Mouse (Mus musculus): ENCODE data around the gene Thy1. TPM values are rescaled to one million over a fixed set of nuclear protein-coding genes. Genes with fewer than 3 reads are reported as not detected.

The Thy1 gene
- polyA plus RNA-seq, 1 experiment from 2014 or later: 5.1 TPM

- H3K27ac ChIP-seq: no peak overlapping the region
- 75% methylated on average over 7 of the region's 7 CpGs for WGBS
- H3K9ac ChIP-seq: no peak overlapping the region
- no peak overlapping the region for H3K4me2 ChIP-seq (replicated peaks)
- H3K9me3 ChIP-seq: peaks cover 5% of the 10 kb centered on the region
- ATAC-seq (ENCODE audit: low FRiP score, low read depth): no peak
- H3K4me3 ChIP-seq: no peak overlapping the region
- H3K27me3 ChIP-seq: peaks cover 57% of the 10 kb centered on the region
- no peaks in the 10 kb centered on the region for H3K36me3 ChIP-seq
- H3K4me1 ChIP-seq: peaks cover 15% of the 10 kb centered on the region
Measured at GRCm38 (mm10) chr9:44041511-44042395, 1.4 kb upstream of the Thy1 start.

GRCm38 (mm10) chr9:44042396-44042680 lies 846 bp upstream of the Thy1 start:
- peaks cover 5% of the 10 kb centered on the region for H3K9me3 ChIP-seq

GRCm38 (mm10) chr9:44043708-44044425 lies 683 bp downstream of the Thy1 start:
- WGBS: 3% methylated on average over 23 of the region's 23 CpGs
- no peak for ATAC-seq (ENCODE audit: low FRiP score, low read depth)
- Histone ChIP-seq H3K27me3 (peaks cover 58% of the 10 kb centered on the region), H3K27ac (no peak overlapping the region), H3K9ac (peak overlapping the region; percentile 53), H3K4me2 (replicated peaks) (peak overlapping the region; percentile 74), H3K4me1 (peaks cover 15% of the 10 kb centered on the region), H3K36me3 (no peaks in the 10 kb centered on the region), H3K9me3 (no peaks in the 10 kb centered on the region), H3K4me3 (peak overlapping the region; percentile 45)

More at GRCm38 (mm10) chr9:44042396-44042680, 846 bp upstream of the Thy1 start:
- Histone ChIP-seq H3K4me1 (peaks cover 15% of the 10 kb centered on the region), H3K4me2 (replicated peaks) (no peak overlapping the region), H3K36me3 (no peaks in the 10 kb centered on the region), H3K9ac (no peak overlapping the region), H3K4me3 (no peak overlapping the region), H3K27me3 (peaks cover 58% of the 10 kb centered on the region), H3K27ac (no peak overlapping the region)
- 79% methylated on average over 1 of the region's 1 CpGs for WGBS
- no peak for ATAC-seq (ENCODE audit: low FRiP score, low read depth)

GRCm38 (mm10) chr9:44044426-44045157 lies 1.4 kb downstream of the Thy1 start:
- WGBS: 46% methylated on average over 14 of the region's 14 CpGs
- H3K9ac ChIP-seq: no peak overlapping the region
- peak overlapping the region; percentile 74 for H3K4me2 ChIP-seq (replicated peaks)
- peak overlapping the region; percentile 45 for H3K4me3 ChIP-seq
- peaks cover 15% of the 10 kb centered on the region for H3K4me1 ChIP-seq
- H3K27me3 ChIP-seq: peaks cover 58% of the 10 kb centered on the region
- no peak overlapping the region for H3K27ac ChIP-seq
- H3K9me3 ChIP-seq: no peaks in the 10 kb centered on the region
- ATAC-seq (ENCODE audit: low FRiP score, low read depth): no peak
- no peaks in the 10 kb centered on the region for H3K36me3 ChIP-seq

- no peaks in the 10 kb centered on the region for H3K9me3 ChIP-seq
- peaks cover 15% of the 10 kb centered on the region for H3K4me1 ChIP-seq
- H3K4me3 ChIP-seq: no peak overlapping the region
- no peak overlapping the region for H3K4me2 ChIP-seq (replicated peaks)
- H3K27ac ChIP-seq: no peak overlapping the region
- H3K9ac ChIP-seq: no peak overlapping the region
- H3K27me3 ChIP-seq: peaks cover 58% of the 10 kb centered on the region
- H3K36me3 ChIP-seq: no peaks in the 10 kb centered on the region
- WGBS: 76% methylated on average over 3 of the region's 3 CpGs
- no peak for ATAC-seq (ENCODE audit: low FRiP score, low read depth)
Measured at GRCm38 (mm10) chr9:44045158-44045883, 2.1 kb downstream of the Thy1 start.

- no peak overlapping the region for H3K27ac ChIP-seq
- H3K36me3 ChIP-seq: no peaks in the 10 kb centered on the region
- peaks cover 15% of the 10 kb centered on the region for H3K4me1 ChIP-seq
- H3K9ac ChIP-seq: no peak overlapping the region
- H3K9me3 ChIP-seq: no peaks in the 10 kb centered on the region
- peaks cover 56% of the 10 kb centered on the region for H3K27me3 ChIP-seq
- H3K4me3 ChIP-seq: no peak overlapping the region
- WGBS: 85% methylated on average over 5 of the region's 5 CpGs
- ATAC-seq (ENCODE audit: low FRiP score, low read depth): no peak
- H3K4me2 ChIP-seq (replicated peaks): no peak overlapping the region
Measured at GRCm38 (mm10) chr9:44045884-44046272, 2.7 kb downstream of the Thy1 start.

- WGBS: 86% methylated on average over 12 of the region's 12 CpGs
Measured at GRCm38 (mm10) chr9:44046426-44046825, 3.2 kb downstream of the Thy1 start.

GRCm38 (mm10) chr9:44047071-44047470 lies 3.9 kb downstream of the Thy1 start:
- 56% methylated on average over 6 of the region's 6 CpGs for WGBS
- no peak overlapping the region for H3K9ac ChIP-seq
- H3K4me3 ChIP-seq: no peak overlapping the region
- no peaks in the 10 kb centered on the region for H3K9me3 ChIP-seq
- ATAC-seq (ENCODE audit: low FRiP score, low read depth): no peak
- H3K4me2 ChIP-seq (replicated peaks): no peak overlapping the region
- no peaks in the 10 kb centered on the region for H3K36me3 ChIP-seq
- H3K4me1 ChIP-seq: peaks cover 15% of the 10 kb centered on the region
- H3K27ac ChIP-seq: no peak overlapping the region
- H3K27me3 ChIP-seq: peaks cover 44% of the 10 kb centered on the region

More at GRCm38 (mm10) chr9:44046426-44046825, 3.2 kb downstream of the Thy1 start:
- no peak for ATAC-seq (ENCODE audit: low FRiP score, low read depth)
- Histone ChIP-seq H3K9ac (no peak overlapping the region), H3K4me1 (peaks cover 15% of the 10 kb centered on the region), H3K36me3 (no peaks in the 10 kb centered on the region), H3K4me3 (no peak overlapping the region), H3K27me3 (peaks cover 50% of the 10 kb centered on the region), H3K4me2 (replicated peaks) (no peak overlapping the region), H3K27ac (no peak overlapping the region), H3K9me3 (no peaks in the 10 kb centered on the region)

GRCm38 (mm10) chr9:44047571-44048490 lies 4.6 kb downstream of the Thy1 start:
- H3K4me3 ChIP-seq: no peak overlapping the region
- peaks cover 13% of the 10 kb centered on the region for H3K4me1 ChIP-seq
- no peaks in the 10 kb centered on the region for H3K9me3 ChIP-seq
- 76% methylated on average over 14 of the region's 14 CpGs for WGBS
- ATAC-seq (ENCODE audit: low FRiP score, low read depth): no peak
- H3K27ac ChIP-seq: no peak overlapping the region
- no peak overlapping the region for H3K9ac ChIP-seq
- no peaks in the 10 kb centered on the region for H3K36me3 ChIP-seq
- H3K4me2 ChIP-seq (replicated peaks): no peak overlapping the region
- peaks cover 38% of the 10 kb centered on the region for H3K27me3 ChIP-seq

- H3K4me1 ChIP-seq: peaks cover 3% of the 10 kb centered on the region
- H3K9ac ChIP-seq: no peak overlapping the region
- H3K36me3 ChIP-seq: no peaks in the 10 kb centered on the region
- 70% methylated on average over 15 of the region's 15 CpGs for WGBS
- no peak overlapping the region for H3K4me2 ChIP-seq (replicated peaks)
- ATAC-seq (ENCODE audit: low FRiP score, low read depth): no peak
- H3K9me3 ChIP-seq: no peaks in the 10 kb centered on the region
- H3K27ac ChIP-seq: no peak overlapping the region
- H3K27me3 ChIP-seq: peaks cover 28% of the 10 kb centered on the region
- H3K4me3 ChIP-seq: no peak overlapping the region
Measured at GRCm38 (mm10) chr9:44048541-44049380, 5.6 kb downstream of the Thy1 start.
